Mouse (Mus musculus) spleen, postnatal 4 days (tissue): ENCODE measurements around the gene Gnai2.

Source experiments
- DNase-seq, 2 experiments: peaks; one replicate each; pipeline ENCODE4 v3.0.0; 2022; ENCODE audit warnings: low spot score in 2 of 2

Gnai2 gene

DNA sequence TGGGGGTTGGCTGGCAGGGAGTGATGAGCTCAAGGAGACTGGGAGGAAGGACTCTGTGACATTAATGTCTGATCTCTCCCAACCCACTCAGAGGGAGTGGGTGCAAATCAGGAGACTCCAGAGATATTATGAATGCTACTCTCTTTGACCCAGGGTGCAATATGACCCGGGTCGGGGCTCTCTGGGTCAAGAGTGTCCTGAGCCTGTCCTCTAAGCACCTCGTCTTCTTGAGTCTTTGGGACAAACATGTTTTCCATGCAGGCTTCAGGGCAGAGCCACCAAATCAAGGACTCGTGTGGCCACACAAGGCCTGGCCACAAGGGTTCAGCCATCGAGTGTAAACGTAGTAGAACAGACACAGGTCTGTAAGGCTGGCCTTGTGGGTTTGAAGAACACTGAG lies 22.9 kb upstream of the Gnai2 start:
- DNase-seq: no peak

DNA sequence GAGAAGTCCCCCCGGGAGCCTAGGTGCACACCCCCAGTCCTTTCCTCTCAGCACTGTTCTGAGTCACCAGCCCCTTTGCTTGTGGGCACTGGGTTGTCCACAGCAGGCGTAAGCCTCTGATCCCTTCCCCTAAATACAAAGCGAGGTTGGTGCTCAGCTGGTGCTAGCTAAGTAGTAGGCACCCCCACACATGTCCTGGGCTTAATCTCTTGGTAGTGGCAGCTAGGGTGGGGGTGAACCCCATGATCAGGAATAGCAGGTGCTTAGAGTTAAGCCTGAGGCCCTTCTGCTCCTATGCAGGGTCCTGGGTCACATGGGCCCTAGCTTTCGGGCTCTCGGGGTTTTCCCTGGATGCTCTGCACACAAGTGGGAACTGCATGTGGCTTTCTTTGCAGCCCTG lies 22.0 kb upstream of the Gnai2 start:
- no peak for DNase-seq

DNA sequence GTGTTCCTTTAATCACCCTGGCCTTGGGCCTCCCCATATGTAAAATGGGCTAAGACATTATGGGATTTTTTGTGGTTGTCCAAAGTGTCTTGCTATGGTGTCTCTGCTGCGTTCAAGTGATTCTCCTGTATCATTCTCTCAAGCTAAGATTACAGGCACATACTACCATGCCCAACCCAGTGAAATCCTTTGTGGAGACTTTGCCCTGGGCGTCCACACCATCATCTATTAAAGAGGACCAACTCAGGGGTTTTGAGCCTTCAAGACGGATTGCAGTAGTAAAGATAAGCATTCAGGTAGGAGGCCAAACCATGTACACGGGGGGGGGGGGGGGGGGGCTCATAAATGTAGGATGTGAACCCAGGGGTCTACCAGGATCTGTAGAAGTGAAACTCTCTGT lies 19.4 kb upstream of the Gnai2 start:
- DNase-seq: no peak

DNA sequence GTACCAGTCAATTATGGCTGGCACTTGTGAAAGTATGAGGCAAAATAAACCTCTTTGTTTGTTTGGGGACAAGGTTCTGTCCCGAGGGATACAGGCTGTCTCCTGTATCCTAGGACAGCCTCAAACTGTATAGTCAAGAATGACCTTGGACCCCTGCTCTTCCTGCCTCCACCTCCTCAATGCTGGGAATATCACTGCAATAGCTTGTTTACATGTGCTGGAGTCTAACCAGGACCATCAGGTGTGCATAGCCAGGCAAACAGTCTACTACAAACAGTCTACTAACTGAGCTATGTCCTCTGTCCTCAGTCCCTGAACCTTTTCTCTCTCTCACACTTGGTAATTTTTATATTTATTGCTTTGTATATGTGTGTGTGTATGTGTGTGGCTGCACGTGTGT lies 18.3 kb upstream of the Gnai2 start:
- no peak for DNase-seq

DNA sequence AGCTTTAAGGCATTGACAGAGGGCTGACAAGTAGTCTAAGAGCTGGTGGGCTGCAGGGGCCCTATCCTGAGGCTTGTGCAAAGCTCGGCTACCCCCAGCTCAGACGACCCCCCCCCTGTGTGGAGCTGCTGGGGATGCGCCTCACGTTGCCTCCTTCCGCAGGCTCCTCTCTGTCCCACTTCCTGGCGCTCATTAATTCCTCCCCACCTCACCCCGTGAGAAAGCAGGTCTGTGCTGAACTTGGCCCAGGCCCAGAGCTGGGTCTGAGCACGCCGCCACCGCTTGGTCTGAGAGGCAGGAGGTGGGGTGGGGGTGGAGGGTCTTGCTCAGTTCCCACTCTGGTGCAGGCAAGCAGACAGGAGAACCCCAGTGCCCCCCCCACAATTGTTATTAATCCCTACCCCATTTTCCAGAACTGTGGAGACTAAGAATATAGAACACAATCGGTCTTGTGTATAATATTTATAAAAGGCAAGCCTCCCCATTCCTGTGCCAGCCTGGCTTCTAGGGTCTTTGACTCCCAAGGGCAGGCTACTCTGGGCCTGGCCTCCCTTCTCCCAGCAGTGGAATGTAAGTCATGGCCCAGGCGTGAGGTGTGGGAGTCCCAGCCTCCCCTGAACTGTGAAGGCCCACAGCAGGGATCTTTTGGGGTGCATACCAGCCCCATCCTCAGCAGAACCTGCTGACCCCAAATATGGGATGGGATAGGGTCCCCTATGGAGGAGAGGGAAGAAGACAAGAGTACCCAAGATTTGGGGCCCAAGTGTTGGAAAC lies 15.7 kb upstream of the Gnai2 start:
- no peak for DNase-seq

DNA sequence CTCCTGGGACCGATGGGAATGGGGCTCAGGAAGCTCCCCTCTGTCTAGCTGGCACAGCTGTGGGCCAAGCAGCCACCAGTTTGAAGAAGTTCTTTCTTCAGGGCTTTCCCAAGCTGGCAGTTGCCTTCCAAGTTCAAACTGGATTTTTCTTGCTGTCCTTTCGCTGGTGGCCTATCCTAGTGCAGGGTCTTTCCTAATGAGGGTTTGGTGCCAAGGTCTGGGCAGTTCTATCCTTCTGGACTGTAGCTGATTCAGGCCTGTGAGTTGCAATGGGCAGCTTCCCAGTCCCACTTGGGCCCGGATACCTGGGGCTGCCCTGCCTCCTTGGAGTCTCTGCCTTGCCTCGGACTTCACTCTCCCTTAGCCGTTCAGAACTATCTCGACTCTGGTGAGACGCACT lies 15.1 kb upstream of the Gnai2 start:
- no peak for DNase-seq

DNA sequence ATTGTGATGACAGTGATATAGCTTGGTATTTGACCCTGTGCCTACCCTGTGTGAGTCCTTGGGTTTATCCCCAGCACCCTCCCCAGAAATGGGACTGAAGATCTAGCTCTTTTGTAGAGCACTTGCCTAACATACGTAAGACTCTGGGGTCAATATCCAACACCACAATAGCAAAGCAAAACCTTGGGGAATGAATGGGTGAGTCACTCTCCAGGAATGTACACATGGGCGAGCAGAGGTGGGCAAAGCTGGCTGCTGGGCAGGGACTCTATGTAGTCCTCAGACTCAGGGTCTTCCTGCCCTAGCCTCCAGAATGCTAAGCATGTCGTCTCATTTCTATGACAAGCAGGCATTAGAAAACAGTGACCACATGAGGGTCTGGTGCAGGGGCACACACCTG lies 13.6 kb upstream of the Gnai2 start:
- no peak for DNase-seq

DNA sequence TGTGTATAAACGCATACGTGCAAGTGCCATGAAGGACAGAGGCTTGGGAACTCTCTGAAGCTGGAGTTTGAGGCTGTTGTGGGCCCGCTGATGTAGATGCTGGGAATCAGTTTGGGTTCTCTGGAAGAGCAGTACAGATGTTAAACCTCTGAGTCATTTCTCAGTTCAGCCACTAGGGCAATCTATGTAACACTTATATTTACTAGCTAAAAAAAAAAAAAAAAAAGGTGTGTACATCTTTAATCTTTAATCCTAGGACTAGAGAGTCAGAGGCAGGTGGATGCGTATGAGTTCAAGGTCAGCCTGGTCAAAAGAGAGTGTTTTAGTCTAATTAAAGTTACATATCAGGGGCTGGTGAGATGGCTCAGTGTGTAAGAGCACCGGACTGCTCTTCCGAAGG lies 11.8 kb upstream of the Gnai2 start:
- DNase-seq: no peak

DNA sequence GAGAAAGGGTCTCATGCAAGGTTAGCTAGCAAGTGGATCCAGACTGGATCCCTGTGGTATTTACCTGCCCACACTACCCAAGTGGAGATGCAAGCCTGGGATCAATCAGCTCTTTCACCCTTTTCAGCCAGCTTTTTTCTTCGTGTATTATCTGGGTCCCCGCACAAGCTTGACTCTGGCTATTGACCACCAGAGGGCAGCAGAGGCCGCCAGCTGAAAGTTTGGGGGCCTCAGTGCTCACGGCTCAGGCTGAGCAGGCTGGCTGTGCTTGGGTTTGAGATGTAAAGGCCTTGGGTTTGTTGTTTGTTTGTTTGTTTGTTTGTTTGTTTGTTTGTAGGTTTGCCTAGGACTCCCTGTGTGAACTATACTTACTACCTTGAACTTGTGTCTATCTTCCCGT lies 10.4 kb upstream of the Gnai2 start:
- peak; percentile 77 to 92 for DNase-seq

DNA sequence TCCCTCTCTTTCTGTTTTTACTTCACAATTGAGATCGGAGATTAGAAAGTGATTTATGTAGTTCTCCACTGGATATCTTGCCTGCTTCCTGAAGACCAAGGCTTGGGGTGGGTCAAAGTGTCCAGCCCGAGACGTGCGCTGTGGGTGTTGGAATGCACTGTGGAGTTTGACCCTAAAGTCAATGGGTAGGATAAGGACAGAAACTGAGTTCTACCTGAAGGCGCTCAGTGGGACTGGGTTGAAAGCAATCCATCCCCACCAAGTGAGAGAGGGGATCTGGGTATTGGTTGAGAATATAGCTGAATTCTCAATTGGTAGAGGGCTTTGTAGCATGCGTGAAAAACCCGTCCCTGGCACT lies 10.0 kb upstream of the Gnai2 start:
- DNase-seq: no peak

DNA sequence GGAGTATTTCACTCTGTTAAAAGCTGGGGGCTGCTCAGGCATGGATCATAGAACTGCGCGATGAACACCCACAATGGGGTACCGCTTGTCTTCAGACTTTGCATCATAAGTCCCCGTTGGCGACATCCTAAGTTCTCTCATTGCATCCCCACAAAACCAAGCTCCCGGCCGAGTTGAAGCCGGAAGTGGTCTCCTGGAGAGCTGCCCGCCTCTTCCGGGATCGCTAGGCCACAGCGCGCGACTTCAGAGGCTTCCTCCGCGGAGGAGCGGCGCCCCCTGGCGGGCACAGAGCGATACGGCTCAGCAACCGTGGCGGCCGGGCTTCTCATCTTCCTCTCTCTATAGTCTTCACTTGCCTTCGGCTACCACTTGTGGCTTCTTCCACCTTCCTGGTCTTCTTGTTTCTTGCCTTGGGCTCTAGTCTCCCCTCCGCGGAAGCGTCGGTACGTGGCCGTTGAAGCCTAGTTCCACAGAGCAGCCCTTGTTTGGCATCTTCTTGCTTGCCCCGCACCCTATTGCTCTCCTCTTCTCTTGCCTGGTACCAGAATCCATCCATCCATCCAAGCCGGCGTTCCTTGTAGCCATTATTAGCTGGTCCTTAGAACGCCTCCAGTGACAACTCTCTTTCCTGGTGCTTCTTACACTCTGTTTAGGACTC lies 9.5 kb upstream of the Gnai2 start:
- DNase-seq: peak; percentile 94 to 99

DNA sequence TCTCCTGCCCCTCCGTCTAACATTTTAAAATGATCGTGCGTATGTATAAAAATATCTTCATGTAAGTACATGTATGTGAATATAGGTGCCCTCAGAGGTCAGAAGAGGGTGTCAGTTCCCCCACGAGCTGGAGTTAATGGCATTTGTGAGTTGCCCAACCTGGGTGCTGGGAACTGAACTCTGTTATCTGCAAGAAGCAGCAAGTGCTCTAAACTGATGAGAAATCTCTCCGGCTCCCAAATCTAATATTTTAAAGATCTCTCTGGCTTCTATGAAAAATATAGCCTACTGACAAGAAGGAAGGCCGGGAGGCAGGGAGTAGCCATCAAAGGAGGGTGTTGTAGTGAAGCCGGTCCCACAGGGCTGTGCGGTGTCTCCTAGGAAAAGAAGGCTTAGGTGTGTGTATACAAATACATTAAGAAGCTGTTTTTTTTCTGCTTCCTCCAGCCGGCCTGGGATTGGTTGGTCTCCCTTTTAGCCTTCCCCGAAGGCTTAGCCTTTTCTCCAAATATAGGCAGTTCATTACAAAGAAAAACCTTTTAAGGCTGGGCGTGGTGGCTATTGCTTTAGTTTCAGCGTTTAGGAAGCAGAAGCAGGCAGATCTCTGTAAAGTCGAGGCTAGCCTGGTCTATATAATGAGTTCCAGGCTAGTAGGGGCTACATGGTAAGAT lies 8.5 kb upstream of the Gnai2 start:
- peak in 1 of 2 experiments; percentile 12 for DNase-seq

DNA sequence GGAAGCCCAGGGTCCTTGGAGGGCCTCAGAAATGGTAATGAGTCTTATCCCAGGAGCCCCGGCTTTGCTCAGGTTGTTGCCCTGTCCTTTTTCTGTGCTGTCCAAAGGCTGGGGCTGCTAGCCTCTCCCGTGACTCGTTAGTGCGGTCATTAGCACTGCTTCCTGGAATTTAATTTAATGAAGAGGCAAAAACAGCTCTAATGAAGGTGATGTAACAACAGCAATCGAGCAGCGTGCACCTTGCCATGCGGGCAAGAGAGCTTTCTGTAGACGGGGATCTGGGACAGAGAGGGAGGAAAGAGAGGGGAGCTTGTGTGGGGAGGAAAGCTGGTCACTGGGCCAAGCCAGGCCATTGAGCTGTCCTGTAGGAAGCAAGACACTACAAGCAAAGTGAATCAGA lies 6.5 kb upstream of the Gnai2 start:
- no peak for DNase-seq

DNA sequence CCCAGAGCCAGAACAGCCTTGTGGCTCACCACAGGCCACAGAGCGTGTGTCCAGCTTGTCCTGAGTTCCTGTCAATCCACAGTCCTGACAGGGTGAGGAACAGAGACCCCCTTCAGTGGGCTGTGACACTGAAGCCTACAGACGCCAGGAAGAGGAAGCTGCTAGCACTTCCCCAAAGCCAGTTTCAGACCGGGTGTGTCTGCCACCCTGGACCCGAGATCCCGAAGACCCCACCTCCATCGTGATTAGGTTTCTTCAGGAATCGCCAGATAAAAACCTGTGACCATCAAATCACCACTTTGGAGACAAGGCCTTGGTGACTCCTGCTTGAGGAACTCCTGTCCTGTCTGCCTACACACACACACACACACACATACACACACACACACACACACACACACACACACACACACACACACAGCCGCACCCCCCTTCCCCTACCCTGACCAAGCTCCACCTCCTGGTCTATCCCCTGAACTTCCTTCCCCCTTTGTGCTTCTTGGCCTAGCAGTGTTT lies 5.1 kb upstream of the Gnai2 start:
- DNase-seq: peak in 1 of 2 experiments; percentile 57

DNA sequence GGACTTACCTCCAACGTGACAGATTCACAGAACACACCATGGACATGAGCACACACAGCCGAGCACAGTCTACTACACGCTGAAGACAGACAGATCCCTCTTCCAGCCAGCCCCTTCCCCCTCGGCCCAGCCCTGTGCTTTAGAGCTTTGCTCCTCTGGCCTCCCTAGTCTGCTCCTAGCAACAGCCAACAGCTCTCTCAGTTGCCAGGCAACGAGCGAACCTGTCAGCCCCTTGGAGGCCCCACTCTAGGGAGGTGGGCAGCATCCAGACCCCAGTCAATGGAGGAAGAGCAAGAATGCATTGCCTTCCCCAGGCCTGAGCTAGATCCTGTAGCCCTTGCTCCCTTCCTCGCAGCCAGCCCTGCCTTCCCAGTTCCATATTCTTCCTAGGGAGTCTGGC lies 1.9 kb upstream of the Gnai2 start:
- DNase-seq: peak in 1 of 2 experiments; percentile 12

DNA sequence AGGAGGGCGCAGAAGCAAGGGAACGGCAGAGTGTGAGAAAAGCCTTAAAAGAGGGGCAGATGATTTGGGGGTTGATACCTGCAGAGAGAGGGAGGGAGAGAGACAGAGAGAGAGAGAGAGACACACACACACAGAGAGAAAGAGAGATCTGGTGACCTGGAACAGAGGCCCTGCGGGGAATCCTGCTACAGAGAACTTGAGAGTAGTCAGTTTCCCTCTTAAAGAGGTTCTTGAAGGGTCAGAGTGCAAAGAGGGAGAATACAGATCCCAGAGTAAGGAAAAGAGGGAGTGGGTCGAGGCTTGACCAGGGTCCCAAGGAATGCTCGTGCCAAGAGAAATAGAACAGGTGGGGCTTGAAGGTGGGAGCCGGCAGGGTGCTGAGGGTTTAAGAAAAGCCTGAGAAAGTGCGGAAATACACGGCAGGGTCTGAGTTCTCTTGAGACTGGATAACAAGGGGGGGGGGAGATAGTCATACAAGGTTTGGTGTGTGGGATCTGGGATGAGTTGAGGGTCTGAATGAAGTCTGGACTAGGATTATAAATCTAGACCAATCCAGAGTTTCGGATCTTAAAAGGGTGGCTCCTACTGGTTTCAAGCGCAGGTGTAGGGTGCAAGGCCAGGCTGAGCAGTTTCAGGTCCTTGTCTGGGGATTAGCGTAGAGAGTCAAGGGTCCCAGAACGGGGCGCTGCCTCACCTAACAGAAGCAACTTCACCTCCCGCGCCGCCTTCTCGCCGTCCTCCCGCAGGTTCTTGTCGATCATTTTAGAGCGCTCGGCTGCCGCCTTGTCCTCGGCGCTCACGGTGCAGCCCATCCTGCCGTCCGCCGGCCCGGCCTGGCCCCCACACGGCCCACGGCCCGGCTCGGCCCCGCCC lies 525 bp downstream of the Gnai2 start:
- no peak for DNase-seq

DNA sequence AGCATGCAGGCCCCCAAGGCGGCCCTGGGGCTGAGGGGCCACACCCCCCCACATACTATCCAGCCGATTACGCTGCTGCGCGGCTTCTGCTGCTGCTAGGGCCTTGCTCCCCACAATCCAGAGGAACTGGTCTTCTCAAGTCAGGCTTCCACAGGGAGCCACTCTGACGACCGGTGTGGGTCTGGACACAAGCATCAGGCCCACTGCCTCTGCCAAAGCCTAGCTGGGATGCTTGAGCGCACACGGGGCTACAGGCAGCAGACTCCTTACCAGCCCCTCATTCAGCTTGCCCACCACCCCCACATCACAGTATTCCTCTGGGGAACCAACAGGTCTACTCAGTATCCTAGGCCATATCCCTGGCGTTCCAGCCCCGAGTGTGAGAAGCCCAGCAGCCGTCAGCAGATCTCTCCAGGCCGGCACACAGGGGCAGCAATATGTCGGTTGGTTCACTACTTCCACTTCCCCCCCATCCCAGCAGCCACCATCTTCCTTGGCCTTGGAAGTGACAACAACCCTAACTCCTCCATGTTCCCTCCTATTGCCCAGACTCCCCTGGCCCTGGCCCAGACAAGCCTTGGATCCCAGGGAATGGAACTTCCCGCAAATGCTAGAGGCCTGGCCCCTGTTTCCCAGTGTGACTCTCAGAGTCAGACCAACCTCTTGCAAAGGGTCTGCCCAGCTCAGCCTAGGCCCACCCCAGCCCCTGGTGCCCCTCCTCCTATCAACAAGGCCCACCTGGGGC lies 1.3 kb downstream of the Gnai2 start:
- peak in 1 of 2 experiments; percentile 79 for DNase-seq

DNA sequence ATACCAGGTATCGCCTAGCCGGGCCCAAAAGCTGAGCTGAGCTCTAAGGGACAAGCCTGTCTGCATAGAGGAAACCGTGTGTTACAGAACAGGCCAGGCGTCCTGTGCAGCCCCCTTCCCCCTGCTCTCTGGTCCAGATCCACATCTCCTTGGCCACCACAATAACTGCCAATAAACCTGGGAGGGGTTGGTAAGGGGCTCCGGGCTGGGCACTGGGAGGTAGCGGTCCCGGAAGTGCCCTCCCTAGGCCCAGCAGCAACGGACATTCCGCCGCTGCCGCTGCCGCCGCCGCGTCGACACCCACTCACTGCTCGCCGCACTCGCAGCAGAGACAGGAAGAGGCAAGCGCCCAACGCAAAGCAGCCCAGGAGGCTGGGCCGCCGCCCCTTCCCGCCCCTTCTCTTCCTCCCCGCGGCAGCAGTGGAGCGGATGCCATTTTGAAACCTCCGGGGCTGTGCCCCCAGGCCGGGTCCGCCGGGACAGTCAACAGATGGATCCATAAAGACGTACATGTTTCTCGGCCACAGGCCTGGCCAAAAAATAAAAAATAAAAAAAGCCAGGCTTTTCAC lies 2.0 kb downstream of the Gnai2 start:
- DNase-seq: peak; percentile 86 to 92

DNA sequence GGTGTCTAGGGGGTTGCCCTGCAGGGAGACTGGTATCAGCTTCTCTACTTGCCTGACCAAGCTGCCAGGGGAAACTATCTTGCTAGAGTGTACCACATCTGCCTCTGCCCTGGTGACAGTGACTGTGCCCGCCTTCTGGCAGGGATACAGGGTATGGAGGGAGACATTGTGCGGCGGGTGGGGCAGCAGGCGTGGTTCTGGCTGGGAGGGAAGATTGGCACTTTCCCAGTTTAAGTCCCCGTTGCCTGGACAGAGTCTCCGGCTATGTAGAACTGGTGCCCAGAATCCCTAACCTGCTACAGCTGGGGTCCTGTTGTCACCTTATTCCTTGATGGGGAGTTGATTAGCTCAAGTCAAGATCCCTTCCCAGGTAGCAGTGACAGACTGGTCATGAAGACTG lies 2.7 kb downstream of the Gnai2 start:
- peak; percentile 84 to 88 for DNase-seq

DNA sequence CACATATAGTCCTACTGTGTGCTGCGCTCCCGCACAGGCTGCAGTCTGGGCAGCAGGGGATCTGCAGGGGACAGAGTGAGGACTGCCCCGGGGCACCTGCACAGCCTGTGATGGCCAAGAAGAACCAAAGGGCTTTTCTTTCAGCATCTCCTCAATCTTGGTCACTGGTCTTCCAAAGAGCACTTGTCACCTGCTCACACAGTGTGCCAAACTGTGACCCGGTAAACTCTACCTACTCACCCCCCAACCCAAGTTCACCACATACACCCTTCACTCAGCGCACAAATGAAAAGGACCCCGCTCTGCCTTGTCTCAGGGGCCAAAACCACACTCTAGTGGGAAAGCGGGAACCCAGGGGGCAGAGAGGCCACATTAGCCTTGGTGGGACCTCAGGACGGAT lies 3.3 kb downstream of the Gnai2 start:
- no peak for DNase-seq

DNA sequence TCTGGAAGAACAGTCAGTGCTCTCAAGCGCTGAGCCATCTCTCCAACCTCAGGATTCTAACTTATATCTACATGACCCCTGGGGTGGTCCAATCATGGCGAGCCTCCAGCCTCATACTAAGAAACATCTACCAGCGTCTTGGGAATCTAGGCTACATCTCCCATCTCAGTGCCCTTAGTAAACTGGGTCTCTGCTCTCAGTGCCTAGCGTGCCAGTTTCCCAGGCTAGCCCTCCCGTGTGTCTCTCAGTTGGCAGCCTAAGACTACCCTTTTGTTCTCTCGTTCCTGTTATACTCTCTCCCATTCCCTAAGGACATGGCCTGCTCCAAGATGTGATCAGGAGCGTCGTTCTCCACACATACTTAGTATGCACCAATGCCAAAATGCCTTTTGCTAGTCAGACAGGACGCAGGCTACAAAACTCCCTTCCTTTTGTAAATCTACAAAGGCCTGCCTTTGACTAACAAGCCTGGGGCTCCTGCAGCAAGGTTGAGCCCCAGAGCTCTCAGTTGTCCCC lies 3.8 kb downstream of the Gnai2 start:
- no peak for DNase-seq
